Mouse (Mus musculus) 3T3-L1 (cell line): ENCODE data around the gene Slc2a4.

Source experiments
- DNase-seq: peaks from one replicate; pipeline ENCODE4 v3.0.0-alpha.2; 2015; ENCODE audit warnings: low read depth, low spot score

Gene Slc2a4

GRCm38 (mm10) chr11:69901993-69902392 lies 46.0 kb downstream of the Slc2a4 start:
- peak; percentile 30 for DNase-seq

- peak; percentile 97 for DNase-seq
These were observed 46.6 kb downstream of the Slc2a4 start for GRCm38 (mm10) chr11:69901406-69901846.

- peak; percentile 96 for DNase-seq
These were observed 47.2 kb downstream of the Slc2a4 start, which contains the start of the genes 2810408A11Rik and Neurl4 for GRCm38 (mm10) chr11:69900471-69901405. TSS of gene 2810408A11Rik (minus strand) at chr11:69900987. TSS of gene Neurl4 (plus strand) at chr11:69901072.

GRCm38 (mm10) chr11:69899870-69900269 lies 48.1 kb downstream of the Slc2a4 start:
- DNase-seq, result no peak

GRCm38 (mm10) chr11:69895291-69895690 lies 52.7 kb downstream of the Slc2a4 start, which contains the start of gene Acap1:
TSS of gene Acap1 (minus strand) at chr11:69895539.
- DNase-seq, result no peak

- DNase-seq, result no peak
These were observed 53.3 kb downstream of the Slc2a4 start for GRCm38 (mm10) chr11:69894671-69895070.
